Mouse (Mus musculus): ENCODE results near the gene Mpc1. TPM values are rescaled to one million over a fixed set of nuclear protein-coding genes. Genes with fewer than 3 reads are reported as not detected.

The Mpc1 gene
- polyA plus RNA-seq (2015; fragmentation: Nextera tagmentation; extraction: Ambion mirVana) = 156 and 164 TPM in 2 replicates

DNA sequence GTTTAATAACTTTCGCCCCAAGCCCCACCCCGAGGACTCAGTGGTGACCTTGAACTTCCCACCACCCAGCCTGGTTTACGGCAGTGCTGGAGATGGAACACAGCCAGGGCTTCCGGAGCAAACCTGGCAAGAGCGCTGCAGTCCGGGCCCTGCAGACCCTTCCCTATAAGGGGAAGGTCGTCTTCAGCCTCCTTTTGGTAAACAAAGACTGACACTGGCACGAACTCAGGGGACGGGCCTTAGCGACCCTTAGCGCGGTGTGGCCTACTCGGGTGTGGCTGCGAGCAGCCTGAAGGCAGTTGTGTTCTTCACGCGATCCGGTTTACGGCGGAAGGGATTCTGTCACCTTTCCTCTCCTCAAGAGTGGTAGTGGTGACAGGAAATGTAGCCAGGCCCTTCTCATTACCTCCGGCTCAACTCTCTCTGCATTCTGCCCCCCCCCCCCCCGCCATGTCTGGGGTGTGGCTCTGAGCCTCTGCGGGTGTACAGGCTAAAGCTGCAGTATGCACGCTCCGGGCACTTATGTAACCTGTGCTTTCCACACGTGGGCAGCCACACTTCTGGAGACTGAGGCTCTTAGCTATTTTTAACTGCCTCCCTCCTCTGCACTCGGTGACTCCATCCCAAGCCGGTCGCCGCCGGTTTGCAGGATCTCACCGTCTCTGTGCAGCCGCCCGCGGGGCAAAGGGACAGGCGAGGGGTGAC lies at the start of gene Mpc1:
Mpc1 (plus strand) TSS at position 84 of the 705 bp plus-strand sequence.
- H3K27me3 ChIP-seq = no peaks in the 10 kb centered on the region
- peak within 1 kb of the TSS; percentile 91 for H3K27ac ChIP-seq
- no peaks in the 10 kb centered on the region for H3K9me3 ChIP-seq
- no peaks in the 10 kb centered on the region for H3K36me3 ChIP-seq
- H3K4me2 ChIP-seq = peak within 1 kb of the TSS; percentile 83
- peaks cover 11% of the 10 kb centered on the region for H3K4me1 ChIP-seq
- peak within 1 kb of the TSS; percentile 85 for H3K9ac ChIP-seq
- 1% methylated on average over 34 of the region's 35 CpGs for WGBS
- peak; percentile 81 for ATAC-seq (ENCODE audit: insufficient number of reproducible peaks, low FRiP score, low TSS enrichment, low read depth)
- H3K4me3 ChIP-seq = peak within 1 kb of the TSS; percentile 83

DNA sequence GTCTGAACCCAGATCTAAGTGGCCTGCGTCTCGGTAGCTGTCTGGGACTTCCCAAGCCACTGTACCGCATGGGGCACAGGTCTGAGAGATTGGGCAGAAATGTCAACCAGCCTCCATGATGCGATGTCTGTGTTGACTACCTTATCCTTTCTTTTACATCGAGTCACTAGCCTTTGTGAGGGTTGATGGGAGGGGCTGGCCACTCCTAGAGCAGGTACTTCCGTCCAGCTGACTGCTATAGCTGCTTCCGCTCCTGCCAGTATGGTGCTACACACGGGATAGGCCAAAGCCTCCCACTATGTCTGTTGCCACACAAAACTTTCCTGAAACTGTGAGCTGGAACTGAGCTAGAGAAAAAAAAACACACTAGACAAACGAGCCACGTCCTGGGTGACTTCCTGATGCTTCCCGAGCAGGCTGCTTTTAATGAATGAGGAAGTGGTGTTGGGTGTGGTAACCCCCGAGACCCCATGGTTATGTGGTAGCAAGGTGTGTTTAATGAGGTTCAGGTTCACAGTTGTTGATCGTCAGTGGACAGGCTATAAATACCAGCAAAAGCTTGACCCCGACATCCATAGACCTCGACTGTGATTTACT lies 49.0 kb upstream of the Mpc1 start:
- 52% methylated on average over 15 of the region's 15 CpGs for WGBS
- Histone ChIP-seq H3K9me3 (no peaks in the 10 kb centered on the region), H3K9ac (no peak overlapping the region), H3K4me1 (no peaks in the 10 kb centered on the region), H3K27ac (no peak overlapping the region), H3K27me3 (no peaks in the 10 kb centered on the region), H3K36me3 (no peaks in the 10 kb centered on the region), H3K4me2 (no peak overlapping the region), H3K4me3 (no peak overlapping the region)
- ATAC-seq (ENCODE audit: insufficient number of reproducible peaks, low FRiP score, low TSS enrichment, low read depth) = no peak

DNA sequence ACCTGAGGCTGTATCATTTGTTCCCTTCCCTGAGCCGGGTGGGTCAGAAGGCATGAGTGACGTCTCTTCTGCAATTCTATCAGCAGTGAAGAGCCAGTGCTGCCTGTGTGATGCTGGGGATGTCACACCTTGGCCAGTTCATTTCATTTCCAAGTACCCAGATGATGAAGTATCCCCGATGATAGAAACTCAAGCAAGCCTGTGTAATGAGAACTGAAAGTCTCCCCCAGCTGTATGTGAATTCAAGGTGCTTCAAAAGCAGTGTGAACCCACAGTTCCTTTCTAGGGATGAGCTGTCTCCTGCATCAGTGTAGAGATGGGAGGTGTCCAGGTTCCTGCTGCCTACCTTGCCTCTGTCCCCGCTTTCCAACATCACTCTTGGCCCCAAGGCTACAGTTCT lies 48.2 kb upstream of the Mpc1 start:
- H3K27ac ChIP-seq = no peak overlapping the region
- no peak overlapping the region for H3K4me2 ChIP-seq
- H3K27me3 ChIP-seq = no peaks in the 10 kb centered on the region
- no peak for ATAC-seq (ENCODE audit: insufficient number of reproducible peaks, low FRiP score, low TSS enrichment, low read depth)
- no peak overlapping the region for H3K9ac ChIP-seq
- no peak overlapping the region for H3K4me3 ChIP-seq
- 80% methylated on average over 4 of the region's 4 CpGs for WGBS
- no peaks in the 10 kb centered on the region for H3K36me3 ChIP-seq
- H3K4me1 ChIP-seq = no peaks in the 10 kb centered on the region
- no peaks in the 10 kb centered on the region for H3K9me3 ChIP-seq

DNA sequence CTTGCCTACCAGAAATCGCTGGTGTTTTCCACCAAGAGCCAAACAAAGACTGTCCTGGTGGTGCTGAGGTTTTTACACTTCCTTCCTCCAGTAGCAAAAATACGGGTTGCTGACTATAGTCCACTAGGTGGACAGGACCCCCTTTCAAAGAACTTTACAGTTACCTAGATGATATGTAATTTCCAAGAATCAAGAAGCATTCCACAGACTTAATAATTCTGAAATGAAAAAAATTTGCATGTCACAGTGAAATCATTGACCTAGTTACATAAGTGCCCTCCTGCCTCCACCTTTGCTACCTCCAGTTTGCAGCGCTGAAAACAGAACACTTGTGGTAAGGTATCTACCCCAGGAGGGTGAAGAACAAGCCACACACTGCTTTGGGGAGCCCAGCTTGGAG lies 47.0 kb upstream of the Mpc1 start, which contains the start of gene Ccr6:
Ccr6 (plus strand) TSS at position 301 of the 400 bp plus-strand sequence.
- Histone ChIP-seq H3K9me3 (no peaks in the 10 kb centered on the region), H3K4me1 (no peaks in the 10 kb centered on the region), H3K27ac (no peak within 1 kb of the TSS), H3K4me3 (no peak within 1 kb of the TSS), H3K27me3 (no peaks in the 10 kb centered on the region), H3K9ac (no peak within 1 kb of the TSS), H3K36me3 (no peaks in the 10 kb centered on the region), H3K4me2 (no peak within 1 kb of the TSS)
- no peak for ATAC-seq (ENCODE audit: insufficient number of reproducible peaks, low FRiP score, low TSS enrichment, low read depth)
- 81% methylated on average over 3 of the region's 3 CpGs for WGBS

DNA sequence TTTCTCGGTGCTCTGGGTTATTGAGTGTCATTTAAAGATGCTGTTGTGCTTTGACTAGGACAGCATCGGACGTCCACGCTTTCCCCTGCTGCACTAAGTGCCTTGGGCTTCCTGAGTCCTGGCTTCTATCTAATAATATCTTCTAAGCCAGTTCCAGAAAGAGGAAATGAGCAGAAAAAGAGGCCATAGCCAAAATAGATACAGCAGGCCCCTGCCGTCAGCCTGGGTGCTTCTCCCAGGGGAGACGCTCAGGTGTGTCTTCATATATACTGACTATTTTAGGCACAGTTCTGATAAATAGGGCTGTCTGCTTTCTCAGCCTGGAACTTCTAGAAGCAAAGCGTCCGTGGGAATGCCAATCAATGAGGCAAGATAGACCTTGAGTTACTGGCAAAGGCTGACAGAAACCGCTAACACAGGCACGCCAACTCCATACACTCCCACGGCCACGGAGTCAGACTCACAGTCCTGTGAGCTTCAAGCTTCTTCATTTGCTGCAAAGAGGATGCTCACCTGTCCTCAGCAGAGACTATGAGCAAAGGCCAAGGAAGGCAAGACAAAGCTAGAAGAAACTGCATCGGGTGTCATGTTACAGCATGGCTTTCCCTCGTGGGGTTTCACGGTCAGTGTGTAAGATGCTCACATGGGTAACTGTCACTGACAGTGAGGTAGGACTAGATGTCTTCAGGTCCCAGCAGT lies 44.5 kb upstream of the Mpc1 start:
- Histone ChIP-seq H3K27me3 (no peaks in the 10 kb centered on the region), H3K9me3 (no peaks in the 10 kb centered on the region), H3K4me3 (no peak overlapping the region), H3K9ac (no peak overlapping the region), H3K4me1 (no peaks in the 10 kb centered on the region), H3K4me2 (no peak overlapping the region), H3K27ac (no peak overlapping the region), H3K36me3 (no peaks in the 10 kb centered on the region)
- WGBS = 75% methylated on average over 15 of the region's 15 CpGs
- no peak for ATAC-seq (ENCODE audit: insufficient number of reproducible peaks, low FRiP score, low TSS enrichment, low read depth)

DNA sequence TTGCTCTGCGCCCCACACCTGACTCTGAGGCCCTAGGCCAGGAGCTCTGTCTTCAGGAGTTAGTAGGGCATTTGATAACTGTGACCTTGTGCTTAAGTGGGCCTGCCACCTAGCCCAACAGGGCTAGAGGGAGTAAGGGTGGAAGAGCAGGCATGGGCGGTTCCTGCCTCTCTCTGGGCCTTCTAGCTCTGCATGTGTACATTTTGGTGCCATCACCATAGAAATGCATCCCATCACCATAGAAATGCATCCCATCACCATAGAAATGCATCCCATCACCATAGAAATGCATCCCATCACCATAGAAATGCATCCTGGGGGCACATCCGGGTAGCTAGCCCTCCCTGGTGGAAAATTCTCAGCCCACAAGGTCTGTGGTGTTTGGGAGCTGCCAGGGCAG lies 43.1 kb upstream of the Mpc1 start:
- Histone ChIP-seq H3K36me3 (no peaks in the 10 kb centered on the region), H3K9me3 (no peaks in the 10 kb centered on the region), H3K9ac (no peak overlapping the region), H3K4me3 (no peak overlapping the region), H3K4me1 (no peaks in the 10 kb centered on the region), H3K27me3 (no peaks in the 10 kb centered on the region), H3K4me2 (no peak overlapping the region), H3K27ac (no peak overlapping the region)
- no peak for ATAC-seq (ENCODE audit: insufficient number of reproducible peaks, low FRiP score, low TSS enrichment, low read depth)
- WGBS = 76% methylated on average over 3 of the region's 3 CpGs

DNA sequence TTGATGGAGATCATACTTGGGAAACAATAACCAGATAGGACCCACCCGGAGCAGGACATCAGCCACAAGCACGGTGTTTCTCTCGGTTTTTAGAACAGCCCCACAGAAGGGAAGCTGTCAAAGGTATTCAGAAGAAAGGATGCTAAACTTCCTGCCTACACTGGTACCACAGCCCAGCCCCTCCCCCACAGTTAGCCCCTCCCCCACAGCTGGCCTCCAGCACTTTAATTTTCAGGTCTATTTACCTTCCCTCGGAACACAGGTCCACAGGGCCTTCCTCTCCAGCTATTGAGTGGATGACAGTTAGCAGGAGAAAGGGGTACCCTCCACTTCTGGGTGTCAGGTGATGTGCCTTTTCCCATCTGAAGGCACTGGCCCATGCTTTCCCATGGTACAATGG lies 42.2 kb upstream of the Mpc1 start:
- no peak overlapping the region for H3K4me2 ChIP-seq
- 58% methylated on average over 4 of the region's 4 CpGs for WGBS
- H3K36me3 ChIP-seq = no peaks in the 10 kb centered on the region
- ATAC-seq (ENCODE audit: insufficient number of reproducible peaks, low FRiP score, low TSS enrichment, low read depth) = no peak
- no peak overlapping the region for H3K4me3 ChIP-seq
- H3K27ac ChIP-seq = no peak overlapping the region
- no peaks in the 10 kb centered on the region for H3K27me3 ChIP-seq
- H3K4me1 ChIP-seq = no peaks in the 10 kb centered on the region
- H3K9ac ChIP-seq = no peak overlapping the region
- H3K9me3 ChIP-seq = no peaks in the 10 kb centered on the region

DNA sequence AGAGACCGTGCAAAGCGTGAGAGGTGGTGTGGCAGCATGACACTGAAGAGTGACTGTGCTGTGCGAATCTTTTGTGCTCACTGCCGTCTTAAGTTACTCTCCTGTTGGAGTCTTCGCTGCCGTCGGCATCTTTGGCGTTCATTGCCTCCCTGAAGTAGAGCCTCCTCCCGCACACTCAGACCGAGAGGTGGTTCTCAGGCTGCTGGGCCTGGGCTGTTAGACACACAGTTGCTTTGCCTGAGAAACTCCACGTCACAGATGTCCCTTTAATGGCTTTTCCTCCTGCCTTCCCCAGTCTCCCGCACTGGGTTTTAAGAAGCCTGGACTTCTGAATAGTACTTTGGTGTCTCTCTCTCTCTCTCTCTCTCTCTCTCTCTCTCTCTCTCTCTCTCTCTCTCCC lies 41.1 kb upstream of the Mpc1 start:
- 64% methylated on average over 12 of the region's 12 CpGs for WGBS
- Histone ChIP-seq H3K27ac (no peak overlapping the region), H3K9ac (no peak overlapping the region), H3K27me3 (no peaks in the 10 kb centered on the region), H3K4me3 (no peak overlapping the region), H3K36me3 (no peaks in the 10 kb centered on the region), H3K4me2 (no peak overlapping the region), H3K4me1 (no peaks in the 10 kb centered on the region), H3K9me3 (no peaks in the 10 kb centered on the region)
- ATAC-seq (ENCODE audit: insufficient number of reproducible peaks, low FRiP score, low TSS enrichment, low read depth) = no peak

DNA sequence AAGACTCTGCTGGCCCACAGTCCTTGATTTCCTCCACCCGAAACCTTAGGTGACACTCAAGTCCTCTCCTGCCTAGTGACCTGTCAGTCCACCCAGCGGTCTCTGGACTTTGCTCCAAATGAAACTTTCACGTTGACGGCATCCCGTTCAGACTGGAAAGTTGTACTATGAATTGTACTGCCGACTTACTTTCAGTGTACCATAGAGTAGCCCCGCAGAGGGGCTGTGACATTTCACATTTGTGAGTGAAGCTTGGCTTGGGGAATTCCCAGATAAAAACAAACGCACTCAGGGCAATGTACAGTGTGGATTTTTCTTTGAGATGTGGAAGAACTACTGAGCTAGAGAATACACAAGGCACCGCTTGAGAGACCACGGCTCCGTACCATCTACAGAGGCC lies 40.5 kb upstream of the Mpc1 start:
- ATAC-seq (ENCODE audit: insufficient number of reproducible peaks, low FRiP score, low TSS enrichment, low read depth) = no peak
- no peaks in the 10 kb centered on the region for H3K36me3 ChIP-seq
- no peak overlapping the region for H3K27ac ChIP-seq
- 88% methylated on average over 11 of the region's 11 CpGs for WGBS
- H3K4me2 ChIP-seq = no peak overlapping the region
- no peak overlapping the region for H3K4me3 ChIP-seq
- no peaks in the 10 kb centered on the region for H3K27me3 ChIP-seq
- H3K4me1 ChIP-seq = no peaks in the 10 kb centered on the region
- H3K9me3 ChIP-seq = no peaks in the 10 kb centered on the region
- H3K9ac ChIP-seq = no peak overlapping the region

DNA sequence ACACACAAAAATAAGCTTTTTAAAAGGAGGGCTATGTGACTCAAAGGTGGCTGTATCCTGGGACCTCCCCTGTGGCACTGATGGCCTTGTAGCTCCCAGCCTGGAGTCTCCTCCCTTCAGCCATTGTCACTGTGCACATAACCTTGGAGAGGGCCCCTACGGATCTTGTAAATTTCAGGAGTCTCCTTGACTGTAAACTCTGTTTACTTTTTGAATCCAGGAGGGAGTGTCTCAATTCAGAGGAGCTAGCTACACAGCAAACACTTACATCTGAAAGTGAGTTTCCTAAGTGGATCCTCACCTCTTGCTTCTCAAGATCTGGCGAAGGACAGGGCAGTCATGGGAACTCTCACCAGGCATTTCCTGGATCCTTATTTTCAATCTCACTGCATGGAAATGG lies 38.6 kb upstream of the Mpc1 start:
- H3K4me1 ChIP-seq = no peaks in the 10 kb centered on the region
- no peak overlapping the region for H3K9ac ChIP-seq
- no peaks in the 10 kb centered on the region for H3K9me3 ChIP-seq
- H3K4me3 ChIP-seq = no peak overlapping the region
- no peak for ATAC-seq (ENCODE audit: insufficient number of reproducible peaks, low FRiP score, low TSS enrichment, low read depth)
- H3K27ac ChIP-seq = no peak overlapping the region
- H3K36me3 ChIP-seq = no peaks in the 10 kb centered on the region
- WGBS = 72% methylated on average over 2 of the region's 2 CpGs
- no peak overlapping the region for H3K4me2 ChIP-seq
- no peaks in the 10 kb centered on the region for H3K27me3 ChIP-seq

DNA sequence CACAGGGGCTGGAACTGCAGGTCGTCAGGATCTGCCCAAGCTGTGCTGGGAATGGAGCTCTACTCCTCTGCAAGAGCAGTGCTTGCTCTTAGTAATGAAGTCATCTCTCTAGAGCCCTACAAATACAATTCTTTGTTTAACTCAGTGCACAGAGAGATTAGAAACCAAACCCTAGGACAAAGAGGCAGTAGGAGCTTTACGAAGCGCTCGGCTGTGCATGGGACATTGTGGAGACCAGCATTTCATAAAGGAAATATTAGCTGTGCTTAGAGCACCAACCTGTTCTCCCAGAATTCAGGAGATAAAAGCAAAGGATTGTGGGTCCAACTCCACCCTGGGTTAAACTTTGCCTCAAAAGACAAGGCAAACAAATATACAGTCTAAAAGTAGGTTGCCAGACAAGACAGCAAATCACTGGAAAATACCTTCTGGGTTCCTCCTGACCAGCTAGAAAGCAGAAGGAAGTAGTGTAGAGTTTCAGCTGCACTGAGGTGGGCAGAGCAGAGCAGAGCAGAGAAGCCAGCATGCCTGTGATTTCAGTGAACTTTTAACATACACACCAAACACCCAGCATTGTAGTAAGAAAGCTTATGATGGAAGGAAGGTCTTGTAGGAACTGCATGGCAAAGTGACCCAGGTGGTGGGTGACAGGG lies 36.5 kb upstream of the Mpc1 start:
- no peak for ATAC-seq (ENCODE audit: insufficient number of reproducible peaks, low FRiP score, low TSS enrichment, low read depth)
- 66% methylated on average over 4 of the region's 4 CpGs for WGBS
- no peaks in the 10 kb centered on the region for H3K9me3 ChIP-seq
- H3K4me3 ChIP-seq = no peak overlapping the region
- no peaks in the 10 kb centered on the region for H3K27me3 ChIP-seq
- H3K36me3 ChIP-seq = no peaks in the 10 kb centered on the region
- H3K4me1 ChIP-seq = no peaks in the 10 kb centered on the region
- no peak overlapping the region for H3K9ac ChIP-seq
- no peak overlapping the region for H3K4me2 ChIP-seq
- no peak overlapping the region for H3K27ac ChIP-seq

DNA sequence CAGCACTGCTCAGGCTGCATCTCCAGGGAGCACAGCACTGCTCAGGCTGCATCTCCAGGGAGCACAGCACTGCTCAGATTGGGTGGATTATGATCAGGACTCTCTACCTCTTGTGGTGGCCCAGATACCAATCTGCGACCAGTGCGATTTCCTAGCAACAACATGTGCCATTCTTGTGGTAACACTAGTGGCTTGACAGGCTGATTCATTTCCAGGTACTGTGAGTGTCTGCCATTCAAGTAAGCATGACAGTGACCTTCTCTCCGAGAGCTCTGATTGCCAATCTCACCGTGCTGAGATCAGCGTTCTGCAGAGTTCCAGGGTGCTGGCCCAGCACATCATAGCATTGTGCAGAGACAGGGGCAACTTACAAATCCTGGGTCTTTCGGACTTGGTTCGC lies 31.0 kb upstream of the Mpc1 start:
- H3K9me3 ChIP-seq = no peaks in the 10 kb centered on the region
- H3K4me1 ChIP-seq = no peaks in the 10 kb centered on the region
- no peak overlapping the region for H3K4me2 ChIP-seq
- no peak for ATAC-seq (ENCODE audit: insufficient number of reproducible peaks, low FRiP score, low TSS enrichment, low read depth)
- no peak overlapping the region for H3K27ac ChIP-seq
- H3K36me3 ChIP-seq = no peaks in the 10 kb centered on the region
- 88% methylated on average over 7 of the region's 7 CpGs for WGBS
- H3K9ac ChIP-seq = no peak overlapping the region
- no peak overlapping the region for H3K4me3 ChIP-seq
- no peaks in the 10 kb centered on the region for H3K27me3 ChIP-seq
